Mouse (Mus musculus) cerebellum, postnatal 10 days (tissue): ENCODE measurements around the gene Irgm1.
A peak's percentile ranks its signal among the peaks of the same experiment; 100 is the strongest.
"Not testable (repeated sequence)": the region's sequence is repeated elsewhere in the genome, so short reads cannot be mapped to it uniquely, and the experiment has no call there.

Experiments used
- DNase-seq, 2 experiments: peaks; one replicate each; pipeline ENCODE4 v3.0.0; 2021; ENCODE audit warnings: mixed read lengths in 2 of 2

Gene Irgm1

GRCm38 (mm10) chr11:48853474-48854180, 17.9 kb downstream of the Irgm1 start:
- DNase-seq, result peak; percentile 91 to 92

- peak in 1 of 2 experiments; percentile 24 for DNase-seq
These were observed 18.6 kb downstream of the Irgm1 start for GRCm38 (mm10) chr11:48852624-48853473.

- no peak for DNase-seq
These were observed 19.3 kb downstream of the Irgm1 start for GRCm38 (mm10) chr11:48852190-48852589.

GRCm38 (mm10) chr11:48851270-48851995, 20.1 kb downstream of the Irgm1 start:
- peak in 1 of 2 experiments; percentile 36 for DNase-seq

GRCm38 (mm10) chr11:48850240-48850639, 21.2 kb downstream of the Irgm1 start:
- no peak for DNase-seq

GRCm38 (mm10) chr11:48846881-48847280, 24.6 kb downstream of the Irgm1 start:
- no peak for DNase-seq

- DNase-seq, result not testable (repeated sequence)
These were observed 25.1 kb downstream of the Irgm1 start for GRCm38 (mm10) chr11:48846362-48846761.

- DNase-seq, result no peak
These were observed 26.2 kb downstream of the Irgm1 start for GRCm38 (mm10) chr11:48845244-48845815.

GRCm38 (mm10) chr11:48844309-48844708, 27.2 kb downstream of the Irgm1 start:
- no peak for DNase-seq

- no peak for DNase-seq
These were observed 28.3 kb downstream of the Irgm1 start for GRCm38 (mm10) chr11:48843202-48843601.

- DNase-seq, result no peak
These were observed 29.1 kb downstream of the Irgm1 start for GRCm38 (mm10) chr11:48842378-48842792.

GRCm38 (mm10) chr11:48841213-48841612, 30.3 kb downstream of the Irgm1 start:
- no peak for DNase-seq

GRCm38 (mm10) chr11:48840805-48841204, 30.7 kb downstream of the Irgm1 start:
- DNase-seq, result no peak

GRCm38 (mm10) chr11:48838879-48839680, 32.4 kb downstream of the Irgm1 start:
- no peak for DNase-seq

GRCm38 (mm10) chr11:48838181-48838797, 33.2 kb downstream of the Irgm1 start:
- peak in 1 of 2 experiments; percentile 53 for DNase-seq

GRCm38 (mm10) chr11:48837310-48838180, 33.9 kb downstream of the Irgm1 start:
- DNase-seq, result peak; percentile 77

- no peak for DNase-seq
These were observed 34.5 kb downstream of the Irgm1 start for GRCm38 (mm10) chr11:48836990-48837309.

- DNase-seq, result no peak
These were observed 35.6 kb downstream of the Irgm1 start for GRCm38 (mm10) chr11:48835923-48836322.

GRCm38 (mm10) chr11:48833731-48834639, 37.5 kb downstream of the Irgm1 start:
- DNase-seq, result peak; percentile 94 to 96
